Mouse (Mus musculus): ENCODE measurements around the gene Gm42791. TPM values are rescaled to one million over a fixed set of nuclear protein-coding genes. Genes with fewer than 3 reads are reported as not detected.
A peak's percentile ranks its signal among the peaks of the same experiment; 100 is the strongest.

Gene Gm42791
- polyA plus RNA-seq, 2 experiments, result not detected

GRCm38 (mm10) chr5:148855047-148855446 is 139.9 kb downstream of the Gm42791 start:
- Histone ChIP-seq H3K4me3 (ENCODE audit: insufficient read depth in 1 of 2, low read depth in 2 of 2, low read length in 2 of 2) (no peak overlapping the region), H3K36me3 (replicated peaks; ENCODE audit: control insufficient read depth, insufficient read depth, low read depth) (no peaks in the 10 kb centered on the region), H3K9ac (replicated peaks) (no peak overlapping the region), H3K27ac (no peak overlapping the region), H3K4me1 (replicated peaks; ENCODE audit: control insufficient read depth in 2 of 2, insufficient read depth in 2 of 2, low read length in 1 of 2) (peaks cover 5 to 8% of the 10 kb centered on the region in 2 experiments; a peak in 3 of 4 replicates), H3K9me3 (ENCODE audit: control insufficient read depth, low read length) (no peaks in the 10 kb centered on the region), H3K4me2 (ENCODE audit: low read depth) (no peak overlapping the region), H3K27me3 (ENCODE audit: control insufficient read depth, insufficient read depth, low read length) (no peaks in the 10 kb centered on the region)
- TF ChIP-seq CTCF (IDR thresholded peaks at IDR 0.05; ENCODE audit: low read depth) (no peak), EP300 (IDR thresholded peaks at IDR 0.05; ENCODE audit: low read depth) (no peak)
- DNase-seq (ENCODE audit: low read depth in 3 of 3, low spot score in 3 of 3) (no peak), ATAC-seq (ENCODE audit: insufficient read depth) (no peak)
- 68% methylated on average over 8 of the region's 8 CpGs for WGBS (ENCODE audit: insufficient replicate concordance)

GRCm38 (mm10) chr5:148854166-148854565 is 140.8 kb downstream of the Gm42791 start:
- H3K9me3 ChIP-seq (ENCODE audit: control insufficient read depth, low read length), result no peaks in the 10 kb centered on the region
- TF ChIP-seq CTCF (IDR thresholded peaks at IDR 0.05; ENCODE audit: low read depth) (no peak), EP300 (IDR thresholded peaks at IDR 0.05; ENCODE audit: low read depth) (no peak)
- H3K36me3 ChIP-seq (replicated peaks; ENCODE audit: control insufficient read depth, insufficient read depth, low read depth), result no peaks in the 10 kb centered on the region
- ATAC-seq (ENCODE audit: insufficient read depth) (no peak), DNase-seq (ENCODE audit: low read depth in 3 of 3, low spot score in 3 of 3) (no peak)
- no peaks in the 10 kb centered on the region for H3K27me3 ChIP-seq (ENCODE audit: control insufficient read depth, insufficient read depth, low read length)
- peaks cover 5 to 8% of the 10 kb centered on the region in 2 experiments; a peak in 3 of 4 replicates for H3K4me1 ChIP-seq (replicated peaks; ENCODE audit: control insufficient read depth in 2 of 2, insufficient read depth in 2 of 2, low read length in 1 of 2)
- H3K4me2 ChIP-seq (ENCODE audit: low read depth), result no peak overlapping the region
- 36% methylated on average over 5 of the region's 5 CpGs for WGBS (ENCODE audit: insufficient replicate concordance)
- no peak overlapping the region for H3K9ac ChIP-seq (replicated peaks)
- H3K27ac ChIP-seq, result no peak overlapping the region
- no peak overlapping the region for H3K4me3 ChIP-seq (ENCODE audit: insufficient read depth in 1 of 2, low read depth in 2 of 2, low read length in 2 of 2)

GRCm38 (mm10) chr5:148849516-148849915 is 145.4 kb downstream of the Gm42791 start:
- H3K36me3 ChIP-seq (replicated peaks; ENCODE audit: control insufficient read depth, insufficient read depth, low read depth), result no peaks in the 10 kb centered on the region
- H3K27me3 ChIP-seq (ENCODE audit: control insufficient read depth, insufficient read depth, low read length), result no peaks in the 10 kb centered on the region
- no peak for ATAC-seq (ENCODE audit: insufficient read depth)
- H3K4me2 ChIP-seq (ENCODE audit: low read depth), result no peak overlapping the region
- TF ChIP-seq CTCF (IDR thresholded peaks at IDR 0.05; ENCODE audit: low read depth) (no peak), EP300 (IDR thresholded peaks at IDR 0.05; ENCODE audit: low read depth) (no peak)
- H3K9ac ChIP-seq (replicated peaks), result no peak overlapping the region
- H3K9me3 ChIP-seq (ENCODE audit: control insufficient read depth, low read length), result no peaks in the 10 kb centered on the region
- H3K4me1 ChIP-seq (replicated peaks; ENCODE audit: control insufficient read depth in 2 of 2, insufficient read depth in 2 of 2, low read length in 1 of 2), result no peaks in the 10 kb centered on the region
- no peak overlapping the region for H3K4me3 ChIP-seq (ENCODE audit: insufficient read depth in 1 of 2, low read depth in 2 of 2, low read length in 2 of 2)
- DNase-seq (ENCODE audit: low read depth in 3 of 3, low spot score in 3 of 3), result no peak
- WGBS (ENCODE audit: insufficient replicate concordance), result 72% methylated on average over 6 of the region's 6 CpGs
- H3K27ac ChIP-seq, result no peak overlapping the region

- WGBS (ENCODE audit: insufficient replicate concordance), result 85% methylated on average over 5 of the region's 5 CpGs
- TF ChIP-seq CTCF (IDR thresholded peaks at IDR 0.05; ENCODE audit: low read depth), result peak; percentile 51
- no peak for TF ChIP-seq EP300 (IDR thresholded peaks at IDR 0.05; ENCODE audit: low read depth)
- H3K4me1 ChIP-seq (replicated peaks; ENCODE audit: control insufficient read depth in 2 of 2, insufficient read depth in 2 of 2, low read length in 1 of 2), result no peaks in the 10 kb centered on the region
- no peak overlapping the region for H3K9ac ChIP-seq (replicated peaks)
- H3K27ac ChIP-seq, result no peak overlapping the region
- DNase-seq (ENCODE audit: low read depth in 3 of 3, low spot score in 3 of 3) (no peak), ATAC-seq (ENCODE audit: insufficient read depth) (no peak)
- H3K4me3 ChIP-seq (ENCODE audit: insufficient read depth in 1 of 2, low read depth in 2 of 2, low read length in 2 of 2), result no peak overlapping the region
- no peaks in the 10 kb centered on the region for H3K9me3 ChIP-seq (ENCODE audit: control insufficient read depth, low read length)
- H3K27me3 ChIP-seq (ENCODE audit: control insufficient read depth, insufficient read depth, low read length), result no peaks in the 10 kb centered on the region
- H3K4me2 ChIP-seq (ENCODE audit: low read depth), result no peak overlapping the region
- no peaks in the 10 kb centered on the region for H3K36me3 ChIP-seq (replicated peaks; ENCODE audit: control insufficient read depth, insufficient read depth, low read depth)
These were observed 147.9 kb downstream of the Gm42791 start for GRCm38 (mm10) chr5:148847032-148847431.

Other genes starting within 250 kb of the Gm42791 start
- gene Katnal1, start 65.8 kb downstream of the Gm42791 start, polyA plus RNA-seq (2012; rRNA removed), result 3.9 and 5.1 TPM in 2 replicates
- 7.6 and 8.3 TPM in 2 replicates for gene Katnal1, start 65.8 kb downstream of the Gm42791 start, polyA plus RNA-seq (2014; fragmentation: Nextera tagmentation; extraction: Ambion mirVana)
- 6.8 and 8.9 TPM in 2 replicates for gene Uspl1, start 189.2 kb upstream of the Gm42791 start, polyA plus RNA-seq (2012; rRNA removed)
- 18.6 and 22.8 TPM in 2 replicates for gene Uspl1, start 189.2 kb upstream of the Gm42791 start, polyA plus RNA-seq (2014; fragmentation: Nextera tagmentation; extraction: Ambion mirVana)
- gene Hmgb1, start 189.3 kb upstream of the Gm42791 start, polyA plus RNA-seq (2012; rRNA removed), result 63.4 and 176 TPM in 2 replicates
- gene Hmgb1, start 189.3 kb upstream of the Gm42791 start, polyA plus RNA-seq (2014; fragmentation: Nextera tagmentation; extraction: Ambion mirVana), result 553 and 555 TPM in 2 replicates